Mouse (Mus musculus) CH12F3 (cell line): ENCODE data around the gene Fam114a2.

Experiments used
- in situ Hi-C: fragments of 300-500 bp; cut with MboI; formaldehyde crosslinking; loops from 2 replicates; pipeline ENCODE4 v1.14.3; 2020; ENCODE audit warnings: low sequenced_read_pairs

Fam114a2 gene

GRCm38 (mm10) chr11:57521206-57521605 lies 2.8 kb upstream of the Fam114a2 start:
- in situ Hi-C loops, result no loop called here

- in situ Hi-C loops, result no loop called here
These were observed 887 bp upstream of the Fam114a2 start for GRCm38 (mm10) chr11:57519304-57519703.

GRCm38 (mm10) chr11:57518751-57519148 lies 333 bp upstream of the Fam114a2 start:
- in situ Hi-C loops, result no loop called here

- in situ Hi-C loops, result no loop called here
These were observed 1.4 kb downstream of the Fam114a2 start for GRCm38 (mm10) chr11:57516946-57517441.

- in situ Hi-C loops, result no loop called here
These were observed 3.2 kb downstream of the Fam114a2 start for GRCm38 (mm10) chr11:57515218-57515617.

GRCm38 (mm10) chr11:57506899-57507298 lies 11.5 kb downstream of the Fam114a2 start:
- in situ Hi-C loops, result no loop called here

GRCm38 (mm10) chr11:57503155-57503554 lies 15.3 kb downstream of the Fam114a2 start:
- in situ Hi-C loops, result no loop called here

- in situ Hi-C loops, result no loop called here
These were observed 20.2 kb downstream of the Fam114a2 start for GRCm38 (mm10) chr11:57498215-57498614.

GRCm38 (mm10) chr11:57497701-57498100 lies 20.7 kb downstream of the Fam114a2 start:
- in situ Hi-C loops, result no loop called here

GRCm38 (mm10) chr11:57496462-57497039 lies 21.9 kb downstream of the Fam114a2 start:
- in situ Hi-C loops, result no loop called here

GRCm38 (mm10) chr11:57488436-57488835 lies 30.0 kb downstream of the Fam114a2 start:
- in situ Hi-C loops, result no loop called here

- in situ Hi-C loops, result no loop called here
These were observed 40.3 kb downstream of the Fam114a2 start for GRCm38 (mm10) chr11:57478077-57478476.

GRCm38 (mm10) chr11:57475119-57475518 lies 43.3 kb downstream of the Fam114a2 start:
- in situ Hi-C loops, result no loop called here

- in situ Hi-C loops, result no loop called here
These were observed 44.0 kb downstream of the Fam114a2 start for GRCm38 (mm10) chr11:57474296-57474941.

GRCm38 (mm10) chr11:57470979-57471378 lies 47.4 kb downstream of the Fam114a2 start:
- in situ Hi-C loops, result no loop called here

GRCm38 (mm10) chr11:57470056-57470455 lies 48.4 kb downstream of the Fam114a2 start:
- in situ Hi-C loops, result no loop called here

- in situ Hi-C loops, result no loop called here
These were observed 49.7 kb downstream of the Fam114a2 start for GRCm38 (mm10) chr11:57468706-57469105.

- in situ Hi-C loops, result no loop called here
These were observed 51.0 kb downstream of the Fam114a2 start for GRCm38 (mm10) chr11:57467159-57468110.

- in situ Hi-C loops, result no loop called here
These were observed 52.6 kb downstream of the Fam114a2 start for GRCm38 (mm10) chr11:57465844-57466243.

- in situ Hi-C loops, result no loop called here
These were observed 53.4 kb downstream of the Fam114a2 start for GRCm38 (mm10) chr11:57465025-57465424.

GRCm38 (mm10) chr11:57459759-57460158 lies 58.7 kb downstream of the Fam114a2 start:
- in situ Hi-C loops, result no loop called here
